Mouse (Mus musculus) spleen, adult 2 months (tissue): Measurements from ENCODE around the gene Jup. TPM values are rescaled to one million over a fixed set of nuclear protein-coding genes. Genes with fewer than 3 reads are reported as not detected.

Source experiments
- DNase-seq, 2 experiments: peaks; one replicate each; pipeline versions ENCODE4 v3.0.0 to v3.0.0-alpha.2; 2012 to 2021; ENCODE audit warnings: low spot score in 2 of 2, low read depth in 1 of 2
- H3K27ac ChIP-seq: fragments of 200-500 bp; 2 replicates; pipeline ENCODE4 v1.5.1; 2012; ENCODE audit warnings: low read length, inconsistent platforms; ENCODE audit not compliant: insufficient read depth
- H3K27me3 ChIP-seq: fragments of 200-500 bp; 2 replicates; pipeline ENCODE4 v1.6.1; 2012; ENCODE audit warnings: mild to moderate bottlenecking, moderate library complexity, low read length, inconsistent platforms; ENCODE audit not compliant: control insufficient read depth, insufficient read depth
- H3K36me3 ChIP-seq: fragments of 200-500 bp; 2 replicates; pipeline ENCODE4 v1.6.1; 2012; ENCODE audit warnings: mild to moderate bottlenecking, low read length, inconsistent platforms; ENCODE audit not compliant: control insufficient read depth, insufficient read depth
- H3K4me1 ChIP-seq: fragments of 200-500 bp; 2 replicates; pipeline ENCODE4 v1.6.1; 2011; ENCODE audit warnings: inconsistent platforms; ENCODE audit not compliant: control insufficient read depth, insufficient read depth, insufficient read length
- H3K4me3 ChIP-seq: fragments of 200-500 bp; 2 replicates; pipeline ENCODE4 v1.5.1; 2011; ENCODE audit warnings: mild to moderate bottlenecking, inconsistent platforms; ENCODE audit not compliant: insufficient read depth, insufficient read length; ENCODE audit errors: extremely low read depth
- CTCF ChIP-seq: fragments of 200-500 bp; IDR thresholded peaks from 2 replicates; pipeline ENCODE4 v1.5.1; 2011; ENCODE audit warnings: mild to moderate bottlenecking, inconsistent platforms; ENCODE audit not compliant: insufficient read depth, insufficient read length, insufficient replicate concordance; ENCODE audit errors: extremely low read depth
- POLR2A ChIP-seq: fragments of 200-500 bp; IDR thresholded peaks from 2 replicates; pipeline ENCODE4 v1.6.1; 2011; ENCODE audit warnings: low read depth, low read length, inconsistent platforms
- WGBS: fragments of 180-500 bp; shearing (Covaris S2); methylation state at CpG from one replicate; pipeline ENCODE4 v1.1.7; 2018; 5-methylcytosine and 5-hydroxymethylcytosine counted together
- polyA plus RNA-seq: library from polyadenylated mRNA; depleted of rRNA; stranded (reverse); fragments of >200 nt; gene quantifications from 2 replicates; pipeline ENCODE4 v1.2.3, GENCODE M21; 2012

Gene Jup
- polyA plus RNA-seq, 1 experiment = 84.5 TPM

GRCm38 (mm10) chr11:100356819-100357211 is 40.7 kb downstream of the Jup start:
- H3K4me3 ChIP-seq = no peak overlapping the region
- no peaks in the 10 kb centered on the region for H3K36me3 ChIP-seq
- 31% methylated on average over 9 of the region's 9 CpGs for WGBS
- TF ChIP-seq CTCF = no peak
- TF ChIP-seq POLR2A = no peak
- peaks cover 11% of the 10 kb centered on the region for H3K27me3 ChIP-seq
- no peak for DNase-seq
- H3K4me1 ChIP-seq = no peaks in the 10 kb centered on the region; the same call in 1 of the 2 replicates
- H3K27ac ChIP-seq = no peak overlapping the region

GRCm38 (mm10) chr11:100355972-100356818 is 41.4 kb downstream of the Jup start, which contains the start of gene Hap1:
TSS of gene Hap1 (minus strand) at chr11:100356128.
- peak in 1 of 2 experiments; percentile 60 for DNase-seq

GRCm38 (mm10) chr11:100355151-100355951 is 42.2 kb downstream of the Jup start:
- no peaks in the 10 kb centered on the region for H3K36me3 ChIP-seq
- peak overlapping the region; percentile 21 for H3K27ac ChIP-seq
- peak overlapping the region; percentile 70 for H3K4me3 ChIP-seq
- DNase-seq = peak; percentile 40 to 66
- no peaks in the 10 kb centered on the region; the same call in 1 of the 2 replicates for H3K4me1 ChIP-seq
- WGBS = 1% methylated on average over 54 of the region's 54 CpGs
- TF ChIP-seq POLR2A (no peak), CTCF (no peak)
- peaks cover 11% of the 10 kb centered on the region for H3K27me3 ChIP-seq

More at GRCm38 (mm10) chr11:100355972-100356818, 41.4 kb downstream of the Jup start, which contains the start of gene Hap1:
- H3K4me1 ChIP-seq = no peaks in the 10 kb centered on the region; the same call in 1 of the 2 replicates
- no peaks in the 10 kb centered on the region for H3K36me3 ChIP-seq
- H3K27me3 ChIP-seq = peaks cover 11% of the 10 kb centered on the region
- 3% methylated on average over 49 of the region's 49 CpGs for WGBS
- no peak for TF ChIP-seq CTCF
- TF ChIP-seq POLR2A = no peak
- H3K4me3 ChIP-seq = peak within 1 kb of the TSS; percentile 70
- peak within 1 kb of the TSS; percentile 21 for H3K27ac ChIP-seq

- 41% methylated on average over 10 of the region's 10 CpGs for WGBS
- Histone ChIP-seq H3K4me3 (no peak overlapping the region), H3K27ac (no peak overlapping the region), H3K4me1 (no peaks in the 10 kb centered on the region; the same call in 1 of the 2 replicates), H3K36me3 (no peaks in the 10 kb centered on the region), H3K27me3 (peaks cover 11% of the 10 kb centered on the region)
- TF ChIP-seq CTCF = peak; percentile 22; the same call in 1 of the 2 replicates
- no peak for TF ChIP-seq POLR2A
- DNase-seq = no peak
Measured at GRCm38 (mm10) chr11:100352076-100352857, 45.3 kb downstream of the Jup start.

GRCm38 (mm10) chr11:100344269-100344668 is 53.3 kb downstream of the Jup start:
- H3K27ac ChIP-seq = peak overlapping the region; percentile 61
- H3K27me3 ChIP-seq = no peaks in the 10 kb centered on the region
- TF ChIP-seq POLR2A = no peak
- no peak for TF ChIP-seq CTCF
- no peak overlapping the region for H3K4me3 ChIP-seq
- WGBS = 56% methylated on average over 10 of the region's 10 CpGs
- H3K36me3 ChIP-seq = no peaks in the 10 kb centered on the region
- no peaks in the 10 kb centered on the region for H3K4me1 ChIP-seq
- DNase-seq = no peak

GRCm38 (mm10) chr11:100335731-100336130 is 61.8 kb downstream of the Jup start:
- 91% methylated on average over 3 of the region's 3 CpGs for WGBS
- Histone ChIP-seq H3K27me3 (no peaks in the 10 kb centered on the region), H3K36me3 (no peaks in the 10 kb centered on the region), H3K27ac (no peak overlapping the region), H3K4me3 (no peak overlapping the region), H3K4me1 (no peaks in the 10 kb centered on the region)
- TF ChIP-seq POLR2A (no peak), CTCF (no peak)
- DNase-seq = no peak
